Mouse (Mus musculus) testis, adult 2 months (tissue): ENCODE measurements around the gene H2afz.

Source experiments
- CTCF ChIP-seq: fragments of 200-500 bp; IDR thresholded peaks from 2 replicates; pipeline ENCODE4 v1.5.1; 2012; ENCODE audit warnings: low read depth, mild to moderate bottlenecking, inconsistent platforms, low read length, moderate library complexity; ENCODE audit not compliant: control insufficient read depth, insufficient read depth, insufficient replicate concordance
- POLR2A ChIP-seq: fragments of 200-500 bp; IDR thresholded peaks from 2 replicates; pipeline ENCODE4 v1.6.1; 2012; ENCODE audit warnings: low read depth, mild to moderate bottlenecking, inconsistent platforms, low read length, moderate library complexity; ENCODE audit not compliant: control insufficient read depth

GRCm38 (mm10) chr3:137842944-137843343 lies 21.3 kb upstream of the H2afz start:
- TF ChIP-seq CTCF: no peak
- no peak for TF ChIP-seq POLR2A
